Mouse (Mus musculus): ENCODE measurements around the gene Serpina3a. TPM values are rescaled to one million over a fixed set of nuclear protein-coding genes. Genes with fewer than 3 reads are reported as not detected.

The Serpina3a gene
- total and polyA plus RNA-seq, 3 experiments = not detected

- no peaks in the 10 kb centered on the region for H3K36me3 ChIP-seq (ENCODE audit: control insufficient read depth in 1 of 2, insufficient read depth in 2 of 2, low read length in 2 of 2)
- no peaks in the 10 kb centered on the region for H3K4me1 ChIP-seq (ENCODE audit: control insufficient read depth in 1 of 2, insufficient read depth in 2 of 2, low read length in 2 of 2)
- no peak overlapping the region for H3K4me3 ChIP-seq (ENCODE audit: control insufficient read depth in 1 of 2, insufficient read depth in 1 of 2, low read depth in 2 of 2, low read length in 2 of 2)
- no peak overlapping the region for H3K27ac ChIP-seq (ENCODE audit: control insufficient read depth, low read depth, low read length)
- H3K79me2 ChIP-seq (ENCODE audit: control insufficient read depth, insufficient read depth, low read length, poor library complexity) = no peaks in the 10 kb centered on the region
- no peaks in the 10 kb centered on the region for H3K9me3 ChIP-seq (replicated peaks; ENCODE audit: insufficient read depth, low read length)
- TF ChIP-seq CHD1 (IDR thresholded peaks at IDR 0.05; ENCODE audit: low read depth, low read length) = no peak
- TF ChIP-seq CTCF (IDR thresholded peaks at IDR 0.05 in 2 of 3, conservative IDR thresholded peaks at IDR 0.05 in 1 of 3; ENCODE audit: control insufficient read depth in 1 of 3, insufficient read depth in 1 of 3, low read depth in 2 of 3, low read length in 3 of 3, poor library complexity in 1 of 3, severe bottlenecking in 1 of 3) = no peak
- TF ChIP-seq ZC3H11A (IDR thresholded peaks at IDR 0.05; ENCODE audit: low read depth, low read length) = no peak
- TF ChIP-seq JUND (IDR thresholded peaks at IDR 0.05; ENCODE audit: low read depth, low read length) = no peak
- TF ChIP-seq TAL1 (IDR thresholded peaks at IDR 0.05; ENCODE audit: low read length) = no peak
- DNase-seq (ENCODE audit: low read depth, low spot score) = peak; percentile 7
- H3K9ac ChIP-seq (ENCODE audit: control insufficient read depth, low read depth, low read length, poor library complexity, severe bottlenecking) = no peak overlapping the region
- no peaks in the 10 kb centered on the region for H3K27me3 ChIP-seq (ENCODE audit: control insufficient read depth in 1 of 2, insufficient read depth in 2 of 2, low read length in 2 of 2)
Measured at GRCm38 (mm10) chr12:104067549-104067948, 45.0 kb upstream of the Serpina3a start.

- DNase-seq (ENCODE audit: low read depth, low spot score) = peak; percentile 34
- H3K4me3 ChIP-seq (ENCODE audit: control insufficient read depth in 1 of 2, insufficient read depth in 1 of 2, low read depth in 2 of 2, low read length in 2 of 2) = no peak overlapping the region
- no peaks in the 10 kb centered on the region for H3K4me1 ChIP-seq (ENCODE audit: control insufficient read depth in 1 of 2, insufficient read depth in 2 of 2, low read length in 2 of 2)
- no peak for TF ChIP-seq USF2 (IDR thresholded peaks at IDR 0.05; ENCODE audit: borderline replicate concordance in 1 of 2, insufficient read depth in 1 of 2, low read depth in 1 of 2, low read length in 2 of 2)
- no peak for TF ChIP-seq KAT2A (conservative IDR thresholded peaks at IDR 0.05; ENCODE audit: low read depth, low read length)
- no peak for TF ChIP-seq GABPA (IDR thresholded peaks at IDR 0.05; ENCODE audit: low read depth, low read length)
- no peak for TF ChIP-seq ZC3H11A (IDR thresholded peaks at IDR 0.05; ENCODE audit: low read depth, low read length)
- TF ChIP-seq RAD21 (IDR thresholded peaks at IDR 0.05; ENCODE audit: low read depth, low read length) = peak; percentile 24
- TF ChIP-seq SMC3 (IDR thresholded peaks at IDR 0.05; ENCODE audit: low read depth, low read length) = peak; percentile 39
- TF ChIP-seq CHD2 (IDR thresholded peaks at IDR 0.05; ENCODE audit: low read length) = no peak
- no peak for TF ChIP-seq ZMIZ1 (IDR thresholded peaks at IDR 0.05; ENCODE audit: low read depth, low read length)
- no peak for TF ChIP-seq TAL1 (IDR thresholded peaks at IDR 0.05; ENCODE audit: low read length)
- peak; percentile 14 to 44 (median 43); a peak in 5 of 6 replicates for TF ChIP-seq CTCF (IDR thresholded peaks at IDR 0.05 in 2 of 3, conservative IDR thresholded peaks at IDR 0.05 in 1 of 3; ENCODE audit: control insufficient read depth in 1 of 3, insufficient read depth in 1 of 3, low read depth in 2 of 3, low read length in 3 of 3, poor library complexity in 1 of 3, severe bottlenecking in 1 of 3)
- 0 out of 2 replicates have a peak, but pooled peaks have one; percentile 17 for TF ChIP-seq GATA1 (IDR thresholded peaks at IDR 0.05; ENCODE audit: low read depth, low read length)
- no peak for TF ChIP-seq ELF1 (IDR thresholded peaks at IDR 0.05; ENCODE audit: low read depth, low read length)
- no peaks in the 10 kb centered on the region for H3K9me3 ChIP-seq (replicated peaks; ENCODE audit: insufficient read depth, low read length)
- no peak overlapping the region for H3K9ac ChIP-seq (ENCODE audit: control insufficient read depth, low read depth, low read length, poor library complexity, severe bottlenecking)
- H3K27ac ChIP-seq (ENCODE audit: control insufficient read depth, low read depth, low read length) = no peak overlapping the region
- no peaks in the 10 kb centered on the region for H3K79me2 ChIP-seq (ENCODE audit: control insufficient read depth, insufficient read depth, low read length, poor library complexity)
- H3K36me3 ChIP-seq (ENCODE audit: control insufficient read depth in 1 of 2, insufficient read depth in 2 of 2, low read length in 2 of 2) = no peaks in the 10 kb centered on the region
- H3K27me3 ChIP-seq (ENCODE audit: control insufficient read depth in 1 of 2, insufficient read depth in 2 of 2, low read length in 2 of 2) = no peaks in the 10 kb centered on the region
Measured at GRCm38 (mm10) chr12:104069620-104070019, 42.9 kb upstream of the Serpina3a start.

GRCm38 (mm10) chr12:104071708-104072107 lies 40.8 kb upstream of the Serpina3a start:
- TF ChIP-seq MYB (IDR thresholded peaks at IDR 0.05; ENCODE audit: low read depth, low read length) = no peak
- no peak for TF ChIP-seq RCOR1 (IDR thresholded peaks at IDR 0.05; ENCODE audit: low read depth, low read length)
- TF ChIP-seq TAL1 (IDR thresholded peaks at IDR 0.05; ENCODE audit: low read length) = no peak
- no peak for TF ChIP-seq RAD21 (IDR thresholded peaks at IDR 0.05; ENCODE audit: low read depth, low read length)
- TF ChIP-seq GATA1 (IDR thresholded peaks at IDR 0.05; ENCODE audit: low read depth, low read length) = no peak
- Histone ChIP-seq H3K9ac (ENCODE audit: control insufficient read depth, low read depth, low read length, poor library complexity, severe bottlenecking) (no peak overlapping the region), H3K79me2 (ENCODE audit: control insufficient read depth, insufficient read depth, low read length, poor library complexity) (no peaks in the 10 kb centered on the region), H3K27me3 (ENCODE audit: control insufficient read depth in 1 of 2, insufficient read depth in 2 of 2, low read length in 2 of 2) (no peaks in the 10 kb centered on the region), H3K27ac (ENCODE audit: control insufficient read depth, low read depth, low read length) (no peak overlapping the region), H3K4me3 (ENCODE audit: control insufficient read depth in 1 of 2, insufficient read depth in 1 of 2, low read depth in 2 of 2, low read length in 2 of 2) (no peak overlapping the region), H3K4me1 (ENCODE audit: control insufficient read depth in 1 of 2, insufficient read depth in 2 of 2, low read length in 2 of 2) (no peaks in the 10 kb centered on the region), H3K36me3 (ENCODE audit: control insufficient read depth in 1 of 2, insufficient read depth in 2 of 2, low read length in 2 of 2) (no peaks in the 10 kb centered on the region), H3K9me3 (replicated peaks; ENCODE audit: insufficient read depth, low read length) (no peaks in the 10 kb centered on the region)
- no peak for DNase-seq (ENCODE audit: low read depth, low spot score)
